Mouse (Mus musculus) neural tube, embryonic 15.5 days (tissue): Measurements from ENCODE around the gene Apoe. TPM values are rescaled to one million over a fixed set of nuclear protein-coding genes. Genes with fewer than 3 reads are reported as not detected.

ENCODE experiments used
- ATAC-seq: fragments of 200-750 bp; cut with Nextera tagmentation; 2 replicates; pipeline ENCODE4 v1.8.0; 2017; ENCODE audit warnings: mild to moderate bottlenecking, moderate TSS enrichment, moderate library complexity; ENCODE audit not compliant: low FRiP score
- H3K27ac ChIP-seq: fragments of 300-500 bp; sonication (generic); replicated peaks from 2 replicates; pipeline ENCODE4 v1.5.1; 2015; ENCODE audit warnings: mild to moderate bottlenecking, inconsistent platforms
- H3K27me3 ChIP-seq: fragments of 300-500 bp; sonication (generic); replicated peaks from 2 replicates; pipeline ENCODE4 v1.6.1; 2015; ENCODE audit warnings: inconsistent platforms
- H3K36me3 ChIP-seq: fragments of 300-500 bp; sonication (generic); 2 replicates; pipeline ENCODE4 v1.6.1; 2015; ENCODE audit warnings: inconsistent platforms
- H3K4me1 ChIP-seq: fragments of 300-500 bp; sonication (generic); 2 replicates; pipeline ENCODE4 v1.6.1; 2015; ENCODE audit warnings: inconsistent platforms
- H3K4me2 ChIP-seq: fragments of 300-500 bp; sonication (generic); 2 replicates; pipeline ENCODE4 v1.6.1; 2015; ENCODE audit warnings: inconsistent platforms, mild to moderate bottlenecking, moderate library complexity
- H3K4me3 ChIP-seq: fragments of 300-500 bp; sonication (generic); replicated peaks from 2 replicates; pipeline ENCODE4 v1.5.1; 2015; ENCODE audit warnings: mild to moderate bottlenecking, inconsistent platforms
- H3K9ac ChIP-seq: fragments of 300-500 bp; sonication (generic); replicated peaks from 2 replicates; pipeline ENCODE4 v1.6.1; 2015; ENCODE audit warnings: mild to moderate bottlenecking, inconsistent platforms
- H3K9me3 ChIP-seq: fragments of 300-500 bp; sonication (generic); replicated peaks from 2 replicates; pipeline ENCODE4 v1.6.1; 2016; ENCODE audit warnings: inconsistent platforms
- WGBS: fragments of 180-500 bp; shearing (Covaris S2); methylation state at CpG from one replicate; pipeline ENCODE4 v1.1.7; 2015; ENCODE audit warnings: mixed read lengths; 5-methylcytosine and 5-hydroxymethylcytosine counted together
- polyA plus RNA-seq: library from polyadenylated mRNA; unstranded; fragments of >200 nt; fragmentation: Nextera tagmentation; extraction: Ambion mirVana; gene quantifications from 2 replicates; pipeline ENCODE4 v1.2.1, GENCODE M21; 2015

Gene Apoe
- polyA plus RNA-seq, 1 experiment from 2014 or later, result 683 TPM

DNA sequence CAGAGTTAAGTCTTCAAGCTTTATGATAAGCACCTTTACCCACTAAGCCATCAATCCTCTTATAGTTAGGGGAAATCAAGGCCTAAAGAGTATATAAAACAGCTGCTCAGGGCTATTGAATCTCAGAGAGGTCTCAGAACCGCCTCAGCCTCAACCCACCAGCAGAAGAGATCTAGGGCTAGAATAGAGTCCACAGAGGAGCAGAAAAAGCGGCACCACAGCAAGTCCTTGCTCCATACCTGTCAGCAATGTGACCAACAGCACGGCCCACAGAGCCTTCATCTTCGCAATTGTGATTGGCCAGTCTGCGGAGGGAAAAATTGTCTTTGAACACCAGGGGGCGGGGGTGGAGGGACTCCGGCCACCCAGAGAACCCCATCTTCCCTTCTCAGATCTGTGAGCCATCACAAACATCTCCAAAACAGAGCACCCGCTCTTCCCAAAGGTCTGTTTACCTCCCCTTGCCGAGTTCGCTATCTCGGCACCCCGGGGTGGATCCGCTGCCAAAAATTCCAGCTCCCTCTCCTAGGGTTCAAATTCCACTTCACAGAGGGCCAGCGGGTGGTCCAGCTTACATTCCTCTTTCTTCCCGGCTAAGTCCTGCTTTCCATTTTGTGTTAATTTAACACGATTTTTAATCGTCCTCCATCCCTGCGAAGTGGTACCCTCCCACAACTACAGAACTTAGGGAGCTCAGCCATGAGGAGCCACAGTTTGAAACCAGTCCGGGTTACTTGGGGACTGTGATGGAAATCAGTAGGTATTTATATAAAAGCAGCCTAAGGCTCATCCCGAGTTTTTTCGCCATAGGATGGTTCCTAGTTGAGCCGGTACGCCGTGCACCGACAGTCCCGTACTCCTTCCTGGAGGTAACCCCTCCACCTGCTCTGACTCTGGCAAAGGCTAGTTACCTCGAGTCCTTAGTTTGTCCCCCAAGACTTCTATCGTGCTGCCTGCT is 760 bp downstream of the Apoe start:
- WGBS, result 4% methylated on average over 28 of the region's 28 CpGs
- Histone ChIP-seq H3K4me3 (peak overlapping the region; percentile 29), H3K4me2 (peak overlapping the region; percentile 60), H3K9ac (peak overlapping the region; percentile 38), H3K27me3 (no peaks in the 10 kb centered on the region), H3K36me3 (peaks cover 10% of the 10 kb centered on the region; the same call in 1 of the 2 replicates), H3K27ac (peak overlapping the region; percentile 71), H3K4me1 (peaks cover 32% of the 10 kb centered on the region), H3K9me3 (no peaks in the 10 kb centered on the region)
- ATAC-seq, result no peak

DNA sequence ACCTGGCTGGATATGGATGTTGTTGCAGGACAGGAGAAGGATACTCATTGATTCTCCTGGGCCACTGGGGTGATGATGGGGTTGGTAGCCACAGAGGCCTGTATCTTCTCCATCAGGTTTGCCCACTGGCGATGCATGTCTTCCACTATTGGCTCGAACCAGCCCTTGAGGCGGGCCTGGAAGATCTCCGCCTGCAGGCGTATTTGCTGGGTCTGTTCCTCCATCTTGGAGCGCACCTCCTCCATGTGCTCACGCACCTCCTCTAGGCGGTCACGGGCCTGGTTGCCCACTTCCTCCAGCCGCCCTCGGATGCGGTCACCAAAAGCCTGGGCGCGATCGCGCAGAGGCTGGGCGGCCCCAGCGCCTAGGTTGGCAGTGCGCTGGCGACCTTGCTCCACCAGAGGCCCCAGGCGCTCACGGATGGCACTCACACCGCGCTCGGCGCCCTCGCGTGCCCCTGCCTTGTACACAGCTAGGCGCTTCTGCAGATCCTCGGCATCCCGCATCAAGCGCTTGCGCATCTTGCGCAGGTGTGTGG is 2.6 kb downstream of the Apoe start:
- Histone ChIP-seq H3K4me2 (0 out of 2 replicates have a peak overlapping the region, but pooled peaks have one; percentile 60), H3K36me3 (0 out of 2 replicates have a peak, but pooled peaks cover 4% of the 10 kb centered on the region), H3K27ac (no peak overlapping the region), H3K9me3 (no peaks in the 10 kb centered on the region), H3K4me1 (peaks cover 32% of the 10 kb centered on the region), H3K9ac (no peak overlapping the region), H3K4me3 (no peak overlapping the region), H3K27me3 (no peaks in the 10 kb centered on the region)
- 96% methylated on average over 34 of the region's 34 CpGs for WGBS
- ATAC-seq, result no peak

DNA sequence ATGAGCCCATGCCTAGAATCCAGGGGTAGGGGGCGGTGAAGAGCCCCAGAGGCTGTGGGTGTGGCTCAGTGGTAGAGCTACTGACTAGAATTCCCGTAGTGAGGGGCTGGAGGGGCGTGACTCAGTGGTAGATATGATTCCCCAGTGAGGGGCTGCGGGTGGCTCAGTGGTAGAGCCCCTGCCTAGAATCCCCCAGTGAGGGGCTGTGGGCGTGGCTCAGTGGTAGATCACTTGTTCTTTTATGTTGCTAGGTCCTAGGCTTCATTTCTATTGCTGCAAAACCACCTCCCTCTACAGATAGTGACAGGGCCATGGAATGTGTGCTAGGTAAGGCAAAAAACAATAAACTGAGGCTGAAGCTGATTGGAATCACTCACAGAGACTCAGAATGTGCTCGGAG is 3.1 kb downstream of the Apoe start:
- no peak for ATAC-seq
- Histone ChIP-seq H3K4me1 (peaks cover 30% of the 10 kb centered on the region), H3K4me3 (no peak overlapping the region), H3K9ac (no peak overlapping the region), H3K9me3 (no peaks in the 10 kb centered on the region), H3K27me3 (no peaks in the 10 kb centered on the region), H3K27ac (no peak overlapping the region), H3K4me2 (no peak overlapping the region), H3K36me3 (0 out of 2 replicates have a peak, but pooled peaks cover 4% of the 10 kb centered on the region)
- 86% methylated on average over 6 of the region's 6 CpGs for WGBS

DNA sequence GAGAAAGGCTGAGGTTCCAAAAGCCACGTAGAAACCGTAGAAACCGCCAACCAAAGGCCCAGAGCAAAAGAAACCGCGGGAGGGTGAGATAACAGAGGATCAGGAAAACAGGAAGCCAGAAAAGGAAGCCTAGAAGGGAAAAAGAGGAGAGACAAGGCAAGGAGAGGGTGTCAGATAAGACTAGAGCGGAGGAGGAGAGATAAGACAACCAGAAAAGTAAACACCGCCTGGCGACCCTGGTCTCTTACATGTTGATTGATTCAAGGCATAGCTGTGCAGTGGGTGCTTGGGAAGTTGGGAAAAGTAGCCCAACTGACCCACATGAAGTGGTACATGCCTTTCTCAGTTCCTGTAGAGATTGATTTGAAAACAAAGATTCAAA is 3.8 kb downstream of the Apoe start:
- WGBS, result 60% methylated on average over 8 of the region's 8 CpGs
- Histone ChIP-seq H3K27me3 (no peaks in the 10 kb centered on the region), H3K27ac (no peak overlapping the region), H3K36me3 (0 out of 2 replicates have a peak, but pooled peaks cover 4% of the 10 kb centered on the region), H3K4me3 (no peak overlapping the region), H3K9me3 (no peaks in the 10 kb centered on the region), H3K4me2 (no peak overlapping the region), H3K4me1 (peaks cover 28% of the 10 kb centered on the region), H3K9ac (no peak overlapping the region)
- ATAC-seq, result no peak

DNA sequence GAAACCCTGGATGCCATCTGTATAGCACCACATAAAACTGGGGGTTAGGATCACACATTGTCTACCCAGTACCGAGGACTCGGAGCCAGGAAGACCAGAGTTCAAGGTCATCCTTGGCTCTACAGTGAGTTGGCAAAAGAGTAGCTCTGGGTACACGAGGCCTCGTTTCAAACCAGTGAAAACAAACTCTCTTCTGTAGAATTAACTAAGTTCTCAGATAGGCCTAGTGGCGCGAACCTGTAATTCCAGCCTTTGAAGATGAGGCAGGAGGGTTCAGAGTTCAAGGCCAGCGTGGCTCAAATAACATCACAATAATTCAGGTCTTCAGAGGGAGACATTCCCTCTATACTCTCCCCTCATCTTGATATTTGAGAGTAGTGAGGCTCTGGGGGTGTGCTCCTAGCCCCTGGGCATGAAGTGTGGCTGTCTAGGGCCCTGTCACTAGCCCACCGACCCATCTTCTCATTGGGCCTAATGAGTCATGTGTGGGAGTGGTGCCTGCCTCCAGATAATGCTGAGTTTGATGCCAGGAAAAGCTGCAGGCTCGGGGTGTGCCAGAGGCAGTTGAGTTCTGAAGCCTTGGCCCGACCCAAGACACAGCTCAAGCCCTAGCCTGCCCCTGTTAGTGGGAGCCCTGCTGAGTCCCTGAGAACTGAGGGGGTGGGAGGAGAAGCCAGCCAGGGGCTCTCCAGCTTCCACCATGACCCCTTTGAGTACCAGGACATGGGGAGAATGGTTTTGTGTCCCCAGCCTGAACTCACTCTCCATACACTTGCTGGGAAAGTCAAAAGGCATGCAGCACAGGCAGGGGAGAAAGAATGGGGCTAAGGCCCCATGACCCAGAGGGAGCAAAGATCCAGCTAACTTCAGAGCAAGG is 4.4 kb downstream of the Apoe start:
- H3K4me2 ChIP-seq, result no peak overlapping the region
- H3K27ac ChIP-seq, result no peak overlapping the region
- ATAC-seq, result no peak
- H3K4me3 ChIP-seq, result no peak overlapping the region
- no peaks in the 10 kb centered on the region for H3K9me3 ChIP-seq
- WGBS, result 89% methylated on average over 10 of the region's 10 CpGs
- no peaks in the 10 kb centered on the region for H3K27me3 ChIP-seq
- H3K4me1 ChIP-seq, result peaks cover 25% of the 10 kb centered on the region
- 0 out of 2 replicates have a peak, but pooled peaks cover 4% of the 10 kb centered on the region for H3K36me3 ChIP-seq
- no peak overlapping the region for H3K9ac ChIP-seq

DNA sequence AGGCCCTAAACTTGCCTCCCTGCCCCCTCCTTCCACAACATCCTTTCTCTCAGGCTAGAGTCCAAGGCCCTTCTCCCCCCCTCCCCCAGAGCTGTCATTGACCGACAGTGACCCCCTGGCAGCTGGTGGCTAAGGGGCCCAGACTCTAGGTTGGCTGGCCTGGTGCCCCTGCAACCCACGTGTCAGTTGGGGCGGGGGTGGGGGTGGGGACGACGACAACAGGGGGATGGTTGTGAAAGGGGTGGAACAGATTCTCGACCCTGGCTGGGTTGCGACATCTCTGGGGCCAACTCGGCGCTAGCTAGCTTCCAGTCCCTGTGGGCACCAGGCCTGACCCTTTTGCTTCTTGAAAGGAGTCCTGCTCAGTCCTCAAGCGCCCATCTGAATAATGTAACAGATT is 5.6 kb downstream of the Apoe start:
- peak overlapping the region; percentile 56 for H3K27ac ChIP-seq

DNA sequence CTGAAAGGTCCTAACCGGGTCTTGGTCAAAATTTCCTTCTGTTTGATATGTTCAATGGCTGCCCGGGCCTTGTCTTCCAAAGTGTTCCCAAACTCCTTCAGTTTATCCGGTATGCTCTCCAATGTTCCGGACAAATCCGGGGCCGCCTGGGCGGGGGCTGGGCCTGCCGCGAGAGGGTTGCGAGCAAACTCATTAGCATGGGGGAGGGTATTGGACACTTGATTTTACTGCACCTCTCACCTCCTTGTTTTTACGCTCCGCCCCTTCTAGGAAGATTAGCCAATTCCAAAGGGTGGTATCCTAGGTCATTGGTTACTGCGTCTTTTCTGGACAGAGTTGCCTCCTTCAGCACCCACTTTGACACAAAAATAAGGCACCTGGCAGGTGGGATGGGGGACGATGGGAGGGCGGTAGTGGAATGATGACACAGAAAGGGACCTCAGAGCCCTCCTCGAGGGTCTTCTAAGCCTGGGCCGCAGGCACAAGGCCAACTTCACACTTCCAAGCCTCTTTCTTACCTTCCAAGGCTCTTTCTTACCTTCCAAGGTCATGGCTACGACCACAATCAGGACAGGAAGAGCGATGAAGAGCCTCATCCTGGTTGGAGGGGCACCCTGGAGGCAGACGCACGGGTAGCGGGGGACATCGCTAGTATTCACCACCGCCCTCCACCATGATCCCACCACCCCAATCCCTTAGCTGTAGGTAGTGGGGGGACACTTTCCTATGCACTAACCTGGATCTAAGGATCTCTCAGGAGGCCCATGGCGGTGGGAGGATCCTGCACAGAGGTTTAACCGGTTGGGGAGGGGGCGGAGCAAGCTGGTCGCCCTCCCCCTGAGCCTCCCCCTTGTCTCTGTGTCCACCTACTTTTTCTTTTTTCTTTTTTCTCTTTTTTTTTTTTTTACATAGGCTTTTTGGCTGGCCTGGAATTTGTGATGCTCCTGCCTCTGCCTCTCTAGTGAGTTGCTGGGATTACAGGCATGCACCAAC is 6.8 kb downstream of the Apoe start, which contains the start of gene Apoc1:
Apoc1 (minus strand) TSS at position 788 of the 993 bp plus-strand sequence.
- Histone ChIP-seq H3K36me3 (0 out of 2 replicates have a peak, but pooled peaks cover 4% of the 10 kb centered on the region), H3K27ac (peak within 1 kb of the TSS; percentile 56; the same call in 1 of the 2 replicates), H3K4me2 (no peak within 1 kb of the TSS), H3K9me3 (no peaks in the 10 kb centered on the region), H3K4me3 (no peak within 1 kb of the TSS), H3K4me1 (peaks cover 5% of the 10 kb centered on the region; the same call in 1 of the 2 replicates), H3K9ac (no peak within 1 kb of the TSS), H3K27me3 (no peaks in the 10 kb centered on the region)
- 53% methylated on average over 28 of the region's 28 CpGs for WGBS
- no peak for ATAC-seq

More for the DNA sequence above, 5.6 kb downstream of the Apoe start:
- Histone ChIP-seq H3K9ac (no peak overlapping the region), H3K9me3 (no peaks in the 10 kb centered on the region), H3K4me3 (no peak overlapping the region), H3K4me2 (no peak overlapping the region), H3K27me3 (no peaks in the 10 kb centered on the region), H3K36me3 (0 out of 2 replicates have a peak, but pooled peaks cover 4% of the 10 kb centered on the region), H3K4me1 (peaks cover 14% of the 10 kb centered on the region)
- WGBS, result 30% methylated on average over 10 of the region's 10 CpGs
- peak; percentile 46 for ATAC-seq

DNA sequence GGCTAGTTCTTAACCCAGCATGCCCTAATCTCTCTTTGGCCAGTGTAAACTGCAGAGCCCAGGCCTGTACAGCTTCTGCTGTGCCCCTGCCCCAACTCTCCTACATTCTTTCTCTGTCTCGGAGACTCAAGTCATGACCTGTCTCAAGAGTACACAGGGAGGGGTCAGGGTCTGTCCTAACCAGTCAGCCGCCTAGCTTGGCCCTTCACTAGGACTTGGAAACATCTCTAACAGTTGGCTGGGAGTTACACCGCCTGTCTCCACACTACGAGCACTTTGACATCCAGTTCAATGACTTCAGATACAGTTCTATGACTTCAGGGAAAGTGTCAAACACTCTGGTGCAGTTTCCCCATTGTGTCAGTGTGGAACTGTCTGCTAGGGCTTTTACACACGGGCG is 7.6 kb downstream of the Apoe start:
- H3K27ac ChIP-seq, result no peak overlapping the region
- H3K36me3 ChIP-seq, result no peaks in the 10 kb centered on the region
- no peaks in the 10 kb centered on the region for H3K9me3 ChIP-seq
- 78% methylated on average over 6 of the region's 6 CpGs for WGBS
- H3K4me3 ChIP-seq, result no peak overlapping the region
- H3K9ac ChIP-seq, result no peak overlapping the region
- ATAC-seq, result no peak
- H3K4me1 ChIP-seq, result peaks cover 5% of the 10 kb centered on the region; the same call in 1 of the 2 replicates
- H3K27me3 ChIP-seq, result no peaks in the 10 kb centered on the region
- no peak overlapping the region for H3K4me2 ChIP-seq

DNA sequence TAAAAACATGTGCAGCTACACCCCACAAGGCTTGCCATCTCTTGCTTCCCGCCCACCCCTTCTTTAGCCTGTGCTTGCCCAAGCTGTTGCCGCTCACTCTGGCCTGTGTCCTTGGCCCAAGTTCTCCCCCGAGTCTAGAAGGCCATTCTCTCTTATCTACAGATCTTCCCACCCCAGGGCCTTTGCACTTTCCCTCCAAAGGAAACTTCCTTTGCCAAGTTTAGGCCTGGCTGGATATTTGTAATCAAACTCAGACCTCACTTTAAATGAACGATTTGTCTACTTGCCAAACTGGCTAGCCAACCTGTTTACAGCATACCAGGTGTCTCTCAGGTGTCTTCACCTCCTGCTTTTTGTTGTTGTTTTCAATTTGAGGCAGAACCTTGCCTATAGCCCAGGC is 8.1 kb downstream of the Apoe start:
- Histone ChIP-seq H3K4me1 (peaks cover 5% of the 10 kb centered on the region; the same call in 1 of the 2 replicates), H3K9ac (no peak overlapping the region), H3K27me3 (no peaks in the 10 kb centered on the region), H3K9me3 (no peaks in the 10 kb centered on the region), H3K4me3 (no peak overlapping the region), H3K4me2 (no peak overlapping the region), H3K36me3 (no peaks in the 10 kb centered on the region), H3K27ac (no peak overlapping the region)
- no peak for ATAC-seq
- WGBS, result 90% methylated on average over 4 of the region's 4 CpGs

DNA sequence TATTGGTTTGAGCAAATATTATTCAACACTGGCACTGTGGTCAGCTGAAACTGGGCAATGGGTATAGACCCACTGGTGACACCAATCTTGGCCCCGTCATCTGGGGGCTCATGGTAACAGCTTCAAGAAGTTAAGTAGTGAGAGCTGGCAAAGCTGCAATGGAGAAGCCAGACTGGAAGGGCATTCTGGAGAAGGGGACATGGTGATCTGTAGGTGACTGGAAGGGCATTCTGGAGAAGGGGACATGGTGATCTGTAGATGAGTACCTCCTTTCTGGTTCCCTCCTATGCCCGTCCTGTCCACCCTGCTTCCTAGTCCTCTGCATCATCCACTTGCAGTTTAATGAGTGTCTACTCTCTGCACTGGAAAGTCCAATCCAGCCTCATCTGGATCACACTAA is 10.4 kb downstream of the Apoe start:
- 95% methylated on average over 2 of the region's 2 CpGs for WGBS
- peaks cover 5% of the 10 kb centered on the region; the same call in 1 of the 2 replicates for H3K4me1 ChIP-seq

More for the DNA sequence above, 10.4 kb downstream of the Apoe start:
- no peaks in the 10 kb centered on the region for H3K9me3 ChIP-seq
- H3K36me3 ChIP-seq, result no peaks in the 10 kb centered on the region
- no peaks in the 10 kb centered on the region for H3K27me3 ChIP-seq
- no peak overlapping the region for H3K27ac ChIP-seq
- no peak overlapping the region for H3K9ac ChIP-seq
- H3K4me3 ChIP-seq, result no peak overlapping the region
- H3K4me2 ChIP-seq, result no peak overlapping the region
- ATAC-seq, result no peak
